Mouse (Mus musculus): ENCODE data around the gene Chrm2. TPM values are rescaled to one million over a fixed set of nuclear protein-coding genes. Genes with fewer than 3 reads are reported as not detected.

The Chrm2 gene
- polyA plus RNA-seq, 1 experiment from 2014 or later, result 1.4 TPM

- no peaks in the 10 kb centered on the region for H3K27me3 ChIP-seq (replicated peaks; ENCODE audit: control insufficient read depth, insufficient read depth, low read length)
- DNase-seq (ENCODE audit: low spot score) (no peak), ATAC-seq (ENCODE audit: low read depth) (no peak)
- 71% methylated on average over 4 of the region's 4 CpGs for WGBS
- no peak overlapping the region for H3K27ac ChIP-seq (replicated peaks; ENCODE audit: low read depth, low read length)
- no peaks in the 10 kb centered on the region for H3K4me1 ChIP-seq (ENCODE audit: control insufficient read depth, insufficient read depth, low read length)
- H3K9me3 ChIP-seq (ENCODE audit: control insufficient read depth, low read length), result no peaks in the 10 kb centered on the region
- no peak overlapping the region for H3K4me3 ChIP-seq (ENCODE audit: low read depth, low read length)
- H3K36me3 ChIP-seq (ENCODE audit: control insufficient read depth, insufficient read depth, low read length), result no peaks in the 10 kb centered on the region
- no peak overlapping the region for H3K9ac ChIP-seq (ENCODE audit: low read depth, low read length)
- H3K4me2 ChIP-seq (ENCODE audit: low read depth, low read length), result no peak overlapping the region
These were observed 96.3 kb downstream of the Chrm2 start for GRCm38 (mm10) chr6:36484132-36484665.

GRCm38 (mm10) chr6:36507008-36507663, 119.3 kb downstream of the Chrm2 start:
- Histone ChIP-seq H3K9me3 (ENCODE audit: control insufficient read depth, low read length) (no peaks in the 10 kb centered on the region), H3K9ac (ENCODE audit: low read depth, low read length) (no peak overlapping the region), H3K27ac (replicated peaks; ENCODE audit: low read depth, low read length) (no peak overlapping the region), H3K36me3 (ENCODE audit: control insufficient read depth, insufficient read depth, low read length) (no peaks in the 10 kb centered on the region), H3K4me3 (ENCODE audit: low read depth, low read length) (no peak overlapping the region), H3K4me1 (ENCODE audit: control insufficient read depth, insufficient read depth, low read length) (no peaks in the 10 kb centered on the region), H3K4me2 (ENCODE audit: low read depth, low read length) (no peak overlapping the region), H3K27me3 (replicated peaks; ENCODE audit: control insufficient read depth, insufficient read depth, low read length) (no peaks in the 10 kb centered on the region)
- DNase-seq (ENCODE audit: low spot score) (no peak), ATAC-seq (ENCODE audit: low read depth) (no peak)
- WGBS, result 79% methylated on average over 7 of the region's 7 CpGs

GRCm38 (mm10) chr6:36507946-36508345, 120.1 kb downstream of the Chrm2 start:
- Histone ChIP-seq H3K4me2 (ENCODE audit: low read depth, low read length) (no peak overlapping the region), H3K9ac (ENCODE audit: low read depth, low read length) (no peak overlapping the region), H3K36me3 (ENCODE audit: control insufficient read depth, insufficient read depth, low read length) (no peaks in the 10 kb centered on the region), H3K27ac (replicated peaks; ENCODE audit: low read depth, low read length) (no peak overlapping the region), H3K9me3 (ENCODE audit: control insufficient read depth, low read length) (no peaks in the 10 kb centered on the region), H3K27me3 (replicated peaks; ENCODE audit: control insufficient read depth, insufficient read depth, low read length) (no peaks in the 10 kb centered on the region), H3K4me1 (ENCODE audit: control insufficient read depth, insufficient read depth, low read length) (no peaks in the 10 kb centered on the region), H3K4me3 (ENCODE audit: low read depth, low read length) (no peak overlapping the region)
- WGBS, result 43% methylated on average over 7 of the region's 7 CpGs
- ATAC-seq (ENCODE audit: low read depth) (no peak), DNase-seq (ENCODE audit: low spot score) (no peak)

- H3K9ac ChIP-seq (ENCODE audit: low read depth, low read length), result no peak overlapping the region
- H3K27ac ChIP-seq (replicated peaks; ENCODE audit: low read depth, low read length), result no peak overlapping the region
- DNase-seq (ENCODE audit: low spot score), result no peak
- no peak overlapping the region for H3K4me2 ChIP-seq (ENCODE audit: low read depth, low read length)
- no peaks in the 10 kb centered on the region for H3K9me3 ChIP-seq (ENCODE audit: control insufficient read depth, low read length)
- H3K4me1 ChIP-seq (ENCODE audit: control insufficient read depth, insufficient read depth, low read length), result no peaks in the 10 kb centered on the region
- WGBS, result 52% methylated on average over 2 of the region's 2 CpGs
- H3K4me3 ChIP-seq (ENCODE audit: low read depth, low read length), result no peak overlapping the region
- ATAC-seq (ENCODE audit: low read depth), result no peak
- no peaks in the 10 kb centered on the region for H3K36me3 ChIP-seq (ENCODE audit: control insufficient read depth, insufficient read depth, low read length)
- H3K27me3 ChIP-seq (replicated peaks; ENCODE audit: control insufficient read depth, insufficient read depth, low read length), result no peaks in the 10 kb centered on the region
These were observed 120.6 kb downstream of the Chrm2 start for GRCm38 (mm10) chr6:36508469-36508868.

GRCm38 (mm10) chr6:36516508-36516907, 128.6 kb downstream of the Chrm2 start:
- Histone ChIP-seq H3K9me3 (ENCODE audit: control insufficient read depth, low read length) (no peaks in the 10 kb centered on the region), H3K4me2 (ENCODE audit: low read depth, low read length) (no peak overlapping the region), H3K9ac (ENCODE audit: low read depth, low read length) (no peak overlapping the region), H3K4me3 (ENCODE audit: low read depth, low read length) (no peak overlapping the region), H3K27me3 (replicated peaks; ENCODE audit: control insufficient read depth, insufficient read depth, low read length) (no peaks in the 10 kb centered on the region), H3K4me1 (ENCODE audit: control insufficient read depth, insufficient read depth, low read length) (no peaks in the 10 kb centered on the region), H3K27ac (replicated peaks; ENCODE audit: low read depth, low read length) (no peak overlapping the region), H3K36me3 (ENCODE audit: control insufficient read depth, insufficient read depth, low read length) (no peaks in the 10 kb centered on the region)
- ATAC-seq (ENCODE audit: low read depth), result no peak
- no peak for DNase-seq (ENCODE audit: low spot score)
- 66% methylated on average over 4 of the region's 4 CpGs for WGBS

GRCm38 (mm10) chr6:36517242-36517641, 129.4 kb downstream of the Chrm2 start:
- DNase-seq (ENCODE audit: low spot score), result peak; percentile 79
- no peak for ATAC-seq (ENCODE audit: low read depth)
- H3K4me1 ChIP-seq (ENCODE audit: control insufficient read depth, insufficient read depth, low read length), result no peaks in the 10 kb centered on the region
- no peaks in the 10 kb centered on the region for H3K9me3 ChIP-seq (ENCODE audit: control insufficient read depth, low read length)
- H3K4me2 ChIP-seq (ENCODE audit: low read depth, low read length), result no peak overlapping the region
- no peak overlapping the region for H3K4me3 ChIP-seq (ENCODE audit: low read depth, low read length)
- no peaks in the 10 kb centered on the region for H3K27me3 ChIP-seq (replicated peaks; ENCODE audit: control insufficient read depth, insufficient read depth, low read length)
- H3K36me3 ChIP-seq (ENCODE audit: control insufficient read depth, insufficient read depth, low read length), result no peaks in the 10 kb centered on the region
- 35% methylated on average over 5 of the region's 5 CpGs for WGBS
- H3K27ac ChIP-seq (replicated peaks; ENCODE audit: low read depth, low read length), result no peak overlapping the region
- H3K9ac ChIP-seq (ENCODE audit: low read depth, low read length), result no peak overlapping the region

GRCm38 (mm10) chr6:36523599-36523998, 135.7 kb downstream of the Chrm2 start:
- ATAC-seq (ENCODE audit: low read depth) (no peak), DNase-seq (ENCODE audit: low spot score) (no peak)
- Histone ChIP-seq H3K4me3 (ENCODE audit: low read depth, low read length) (no peak overlapping the region), H3K9ac (ENCODE audit: low read depth, low read length) (no peak overlapping the region), H3K27me3 (replicated peaks; ENCODE audit: control insufficient read depth, insufficient read depth, low read length) (no peaks in the 10 kb centered on the region), H3K9me3 (ENCODE audit: control insufficient read depth, low read length) (no peaks in the 10 kb centered on the region), H3K27ac (replicated peaks; ENCODE audit: low read depth, low read length) (no peak overlapping the region), H3K36me3 (ENCODE audit: control insufficient read depth, insufficient read depth, low read length) (no peaks in the 10 kb centered on the region), H3K4me2 (ENCODE audit: low read depth, low read length) (no peak overlapping the region), H3K4me1 (ENCODE audit: control insufficient read depth, insufficient read depth, low read length) (no peaks in the 10 kb centered on the region)
- 92% methylated on average over 11 of the region's 11 CpGs for WGBS

GRCm38 (mm10) chr6:36528509-36528908, 140.6 kb downstream of the Chrm2 start:
- DNase-seq (ENCODE audit: low spot score) (no peak), ATAC-seq (ENCODE audit: low read depth) (no peak)
- Histone ChIP-seq H3K4me3 (ENCODE audit: low read depth, low read length) (no peak overlapping the region), H3K9ac (ENCODE audit: low read depth, low read length) (no peak overlapping the region), H3K4me1 (ENCODE audit: control insufficient read depth, insufficient read depth, low read length) (no peaks in the 10 kb centered on the region), H3K9me3 (ENCODE audit: control insufficient read depth, low read length) (no peaks in the 10 kb centered on the region), H3K4me2 (ENCODE audit: low read depth, low read length) (no peak overlapping the region), H3K27ac (replicated peaks; ENCODE audit: low read depth, low read length) (no peak overlapping the region), H3K36me3 (ENCODE audit: control insufficient read depth, insufficient read depth, low read length) (no peaks in the 10 kb centered on the region), H3K27me3 (replicated peaks; ENCODE audit: control insufficient read depth, insufficient read depth, low read length) (no peaks in the 10 kb centered on the region)
- 69% methylated on average over 4 of the region's 4 CpGs for WGBS

GRCm38 (mm10) chr6:36541247-36541646, 153.4 kb downstream of the Chrm2 start:
- Histone ChIP-seq H3K27ac (replicated peaks; ENCODE audit: low read depth, low read length) (no peak overlapping the region), H3K9ac (ENCODE audit: low read depth, low read length) (no peak overlapping the region), H3K9me3 (ENCODE audit: control insufficient read depth, low read length) (no peaks in the 10 kb centered on the region), H3K4me3 (ENCODE audit: low read depth, low read length) (no peak overlapping the region), H3K4me2 (ENCODE audit: low read depth, low read length) (no peak overlapping the region), H3K36me3 (ENCODE audit: control insufficient read depth, insufficient read depth, low read length) (no peaks in the 10 kb centered on the region), H3K27me3 (replicated peaks; ENCODE audit: control insufficient read depth, insufficient read depth, low read length) (no peaks in the 10 kb centered on the region), H3K4me1 (ENCODE audit: control insufficient read depth, insufficient read depth, low read length) (no peaks in the 10 kb centered on the region)
- DNase-seq (ENCODE audit: low spot score) (peak; percentile 17), ATAC-seq (ENCODE audit: low read depth) (no peak)
- WGBS, result 66% methylated on average over 6 of the region's 6 CpGs

Data from embryonic facial prominence, embryonic 14.5 days (tissue).